Mouse (Mus musculus) forebrain, embryonic 12.5 days (tissue): ENCODE measurements at regions not wholly inside any gene's neighbourhood (a gene's known extent, or its start where the extent isn't known, plus 50 kb on each side); places are given as distances from the start of the nearest gene placed in this dataset.
A peak's percentile ranks its signal among the peaks of the same experiment; 100 is the strongest.

ENCODE experiments used
- ATAC-seq: fragments of 200-750 bp; cut with Nextera tagmentation; 2 replicates; pipeline ENCODE4 v1.8.0; 2017; ENCODE audit warnings: moderate TSS enrichment; ENCODE audit not compliant: low FRiP score
- H3K27ac ChIP-seq: fragments of 300-500 bp; sonication (generic); 2 replicates; pipeline ENCODE4 v1.5.1; 2016; ENCODE audit warnings: mild to moderate bottlenecking
- H3K27me3 ChIP-seq: fragments of 300-500 bp; sonication (generic); 2 replicates; pipeline ENCODE4 v1.6.1; 2016; ENCODE audit warnings: mild to moderate bottlenecking
- H3K36me3 ChIP-seq: fragments of 300-500 bp; sonication (generic); replicated peaks from 2 replicates; pipeline ENCODE4 v1.6.1; 2016; ENCODE audit warnings: mild to moderate bottlenecking
- H3K4me1 ChIP-seq: fragments of 300-500 bp; sonication (generic); 2 replicates; pipeline ENCODE4 v1.6.1; 2016
- H3K4me2 ChIP-seq: fragments of 300-500 bp; sonication (generic); 2 replicates; pipeline ENCODE4 v1.6.1; 2016; ENCODE audit warnings: mild to moderate bottlenecking, moderate library complexity
- H3K4me3 ChIP-seq: fragments of 300-500 bp; sonication (generic); replicated peaks from 2 replicates; pipeline ENCODE4 v1.5.1; 2016; ENCODE audit warnings: mild to moderate bottlenecking
- H3K9ac ChIP-seq: fragments of 300-500 bp; sonication (generic); 2 replicates; pipeline ENCODE4 v1.6.1; 2016; ENCODE audit warnings: mild to moderate bottlenecking
- H3K9me3 ChIP-seq: fragments of 300-500 bp; sonication (generic); 2 replicates; pipeline ENCODE4 v1.6.1; 2016
- WGBS: fragments of 180-500 bp; shearing (Covaris S2); methylation state at CpG from one replicate; pipeline ENCODE4 v1.1.7; 2016; 5-methylcytosine and 5-hydroxymethylcytosine counted together

DNA sequence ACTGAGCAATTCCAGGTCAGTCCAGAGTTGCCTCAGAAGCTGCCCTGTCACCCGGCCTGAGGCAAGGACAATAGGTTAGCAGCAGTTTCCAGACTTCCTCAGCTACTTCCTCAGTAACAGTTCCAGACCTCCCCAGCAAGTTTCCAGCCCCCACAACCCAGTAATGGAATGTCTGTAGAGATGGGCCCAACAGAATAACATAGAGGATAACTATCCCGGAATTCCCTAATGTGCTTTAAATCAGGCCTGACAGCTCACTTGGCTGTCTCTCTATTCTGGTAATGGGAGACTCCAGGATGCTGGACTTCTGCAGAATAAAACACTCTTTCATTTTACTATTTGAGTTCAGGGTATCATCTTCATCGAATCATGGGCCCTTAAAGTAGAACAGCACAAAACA, 268.4 kb upstream of the Tsc22d2 start:
- no peaks in the 10 kb centered on the region for H3K9me3 ChIP-seq
- no peak for ATAC-seq
- no peaks in the 10 kb centered on the region for H3K4me1 ChIP-seq
- no peaks in the 10 kb centered on the region for H3K27me3 ChIP-seq
- no peak overlapping the region for H3K9ac ChIP-seq
- H3K4me3 ChIP-seq = no peak overlapping the region
- H3K27ac ChIP-seq = no peak overlapping the region
- no peaks in the 10 kb centered on the region for H3K36me3 ChIP-seq
- WGBS = 70% methylated on average over 3 of the region's 3 CpGs
- H3K4me2 ChIP-seq = no peak overlapping the region

DNA sequence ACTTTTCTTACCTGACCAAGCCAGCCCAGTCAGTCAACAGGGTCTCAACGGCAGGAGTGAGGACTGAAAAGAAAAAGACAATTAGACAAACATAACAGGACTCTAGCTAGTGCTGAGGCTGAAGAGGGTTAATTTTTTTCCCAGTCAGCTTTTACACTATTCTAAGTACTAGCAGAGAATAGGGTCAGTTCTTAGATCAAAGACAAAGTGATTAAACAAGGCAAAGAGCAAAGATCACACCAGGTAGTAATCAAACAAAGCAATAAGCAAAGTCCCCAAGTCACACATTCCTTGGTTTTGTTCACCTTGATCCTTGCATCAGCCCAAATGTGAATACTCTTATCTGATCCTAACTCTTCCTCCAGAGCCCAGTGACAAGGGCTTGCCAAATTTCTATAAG, 267.8 kb upstream of the Tsc22d2 start:
- ATAC-seq = no peak
- H3K36me3 ChIP-seq = no peaks in the 10 kb centered on the region
- 47% methylated on average over 1 of the region's 1 CpGs for WGBS
- no peaks in the 10 kb centered on the region for H3K9me3 ChIP-seq
- no peak overlapping the region for H3K4me3 ChIP-seq
- no peak overlapping the region for H3K27ac ChIP-seq
- H3K27me3 ChIP-seq = no peaks in the 10 kb centered on the region
- H3K9ac ChIP-seq = no peak overlapping the region
- H3K4me2 ChIP-seq = no peak overlapping the region
- H3K4me1 ChIP-seq = no peaks in the 10 kb centered on the region

DNA sequence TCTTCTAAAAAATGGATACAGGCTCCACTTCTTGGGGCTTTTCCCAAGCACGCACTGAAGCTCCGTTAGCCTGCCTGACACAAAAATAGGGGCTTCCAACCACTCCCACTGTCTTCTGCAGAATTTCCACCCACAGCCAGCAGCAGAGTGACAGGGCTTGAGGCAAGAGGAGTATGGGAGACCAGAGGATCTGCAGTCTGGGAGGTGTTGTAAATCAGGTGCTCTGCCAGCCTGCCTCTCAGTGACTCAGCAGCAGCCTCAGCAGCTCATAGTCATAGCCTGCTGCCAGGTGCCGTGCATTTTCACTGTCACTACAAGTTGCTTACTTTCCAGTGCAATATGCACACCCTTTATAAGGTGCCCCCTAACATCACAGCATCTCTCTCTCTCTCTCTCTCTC, 261.4 kb upstream of the Tsc22d2 start:
- no peak overlapping the region for H3K9ac ChIP-seq
- no peak overlapping the region for H3K4me2 ChIP-seq
- no peak for ATAC-seq
- no peaks in the 10 kb centered on the region for H3K4me1 ChIP-seq
- WGBS = 86% methylated on average over 3 of the region's 3 CpGs
- no peaks in the 10 kb centered on the region for H3K27me3 ChIP-seq
- no peak overlapping the region for H3K27ac ChIP-seq
- no peaks in the 10 kb centered on the region for H3K36me3 ChIP-seq
- H3K4me3 ChIP-seq = no peak overlapping the region
- H3K9me3 ChIP-seq = no peaks in the 10 kb centered on the region

DNA sequence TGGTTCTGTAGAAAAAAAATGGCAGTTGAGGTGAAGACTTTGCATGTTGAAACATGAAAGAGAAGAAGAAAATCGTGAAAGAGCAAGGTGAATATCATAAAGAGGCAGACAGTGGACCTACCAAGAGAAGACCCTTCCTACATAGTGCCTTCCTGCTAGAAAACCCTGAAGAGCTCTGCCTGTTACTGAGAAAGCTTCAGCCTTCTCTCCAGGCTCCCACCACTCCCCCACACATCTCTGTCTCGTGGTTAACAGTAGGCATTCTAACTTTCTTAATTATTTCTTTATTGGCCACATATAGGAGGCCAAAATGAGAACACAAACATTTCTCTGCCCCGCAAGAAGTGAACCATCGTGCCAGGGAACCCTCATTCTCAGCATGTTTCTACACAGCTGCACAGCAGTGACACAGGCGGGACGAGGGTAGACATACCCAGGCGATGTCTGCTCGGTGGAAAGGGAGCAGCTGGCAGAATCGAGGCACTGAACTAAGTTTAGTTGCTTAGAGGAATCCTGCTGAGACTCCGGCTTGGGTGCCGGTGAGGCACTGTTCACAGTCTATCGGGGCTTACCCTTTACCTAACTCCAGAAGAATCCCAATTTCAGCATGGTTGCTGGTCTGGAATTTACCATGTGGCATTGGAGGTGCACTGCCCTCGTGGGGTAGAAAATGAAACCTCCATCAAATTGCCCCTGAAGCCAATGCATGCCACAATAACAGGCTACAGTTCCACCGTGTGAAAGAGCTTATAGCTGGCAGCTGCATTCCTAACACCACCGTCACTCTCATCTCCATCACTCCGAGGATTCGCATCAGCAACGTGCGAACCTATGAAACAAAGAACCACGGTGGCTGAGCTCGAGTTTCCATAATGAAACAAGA, 260.4 kb upstream of the Tsc22d2 start:
- WGBS = 81% methylated on average over 21 of the region's 21 CpGs
- Histone ChIP-seq H3K4me2 (no peak overlapping the region), H3K27me3 (no peaks in the 10 kb centered on the region), H3K36me3 (no peaks in the 10 kb centered on the region), H3K27ac (no peak overlapping the region), H3K9ac (no peak overlapping the region), H3K9me3 (no peaks in the 10 kb centered on the region), H3K4me3 (no peak overlapping the region), H3K4me1 (no peaks in the 10 kb centered on the region)
- ATAC-seq = no peak

DNA sequence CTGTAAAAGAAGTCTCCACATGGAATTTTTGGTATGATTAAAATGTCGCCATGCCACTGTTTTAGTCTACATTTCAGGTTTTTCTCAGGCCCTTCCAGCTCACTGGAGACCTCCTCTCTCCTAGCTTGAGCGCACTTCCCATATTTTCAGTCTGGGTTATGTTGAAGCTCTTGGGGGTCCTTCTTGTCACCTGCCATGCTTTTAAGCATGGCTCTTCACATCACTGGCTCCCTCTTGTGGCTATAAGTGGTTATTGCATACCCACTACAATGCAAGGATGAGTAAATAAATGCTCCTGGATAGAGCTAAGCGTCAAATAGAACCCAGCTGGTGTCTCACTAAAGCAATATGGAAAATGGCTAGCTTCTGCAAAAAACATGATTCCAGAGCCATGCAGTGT, 255.1 kb upstream of the Tsc22d2 start:
- H3K9ac ChIP-seq = no peak overlapping the region
- H3K36me3 ChIP-seq = no peaks in the 10 kb centered on the region
- no peak overlapping the region for H3K4me2 ChIP-seq
- no peak overlapping the region for H3K4me3 ChIP-seq
- peaks cover 11% of the 10 kb centered on the region for H3K27me3 ChIP-seq
- H3K27ac ChIP-seq = no peak overlapping the region
- H3K9me3 ChIP-seq = no peaks in the 10 kb centered on the region
- peak; percentile 28; the same call in 1 of the 2 replicates for ATAC-seq
- 70% methylated on average over 3 of the region's 3 CpGs for WGBS
- no peaks in the 10 kb centered on the region for H3K4me1 ChIP-seq

DNA sequence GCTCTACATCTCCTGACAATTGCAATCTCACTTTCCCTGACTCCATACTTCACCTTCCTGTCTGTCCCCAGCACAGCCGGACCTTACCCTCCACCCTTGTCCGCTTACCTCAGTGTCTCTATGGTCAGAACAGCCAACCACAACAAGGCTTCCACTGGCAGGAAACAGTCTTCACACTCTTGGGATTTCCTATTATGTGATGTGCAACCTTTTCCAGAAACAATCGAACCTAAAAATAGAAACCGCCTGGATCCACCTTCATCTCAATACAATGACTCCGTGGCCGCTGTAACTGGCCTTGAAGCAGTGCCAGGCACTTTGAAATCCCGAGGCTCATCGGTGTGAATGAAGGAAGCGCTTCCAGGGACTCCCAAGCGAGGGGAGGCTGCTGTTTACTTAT, 252.3 kb upstream of the Tsc22d2 start:
- no peak overlapping the region for H3K4me2 ChIP-seq
- no peak overlapping the region for H3K9ac ChIP-seq
- H3K9me3 ChIP-seq = no peaks in the 10 kb centered on the region
- no peak overlapping the region for H3K27ac ChIP-seq
- no peak overlapping the region for H3K4me3 ChIP-seq
- 28% methylated on average over 10 of the region's 10 CpGs for WGBS
- H3K36me3 ChIP-seq = no peaks in the 10 kb centered on the region
- peaks cover 11% of the 10 kb centered on the region for H3K27me3 ChIP-seq
- no peak for ATAC-seq
- no peaks in the 10 kb centered on the region for H3K4me1 ChIP-seq

DNA sequence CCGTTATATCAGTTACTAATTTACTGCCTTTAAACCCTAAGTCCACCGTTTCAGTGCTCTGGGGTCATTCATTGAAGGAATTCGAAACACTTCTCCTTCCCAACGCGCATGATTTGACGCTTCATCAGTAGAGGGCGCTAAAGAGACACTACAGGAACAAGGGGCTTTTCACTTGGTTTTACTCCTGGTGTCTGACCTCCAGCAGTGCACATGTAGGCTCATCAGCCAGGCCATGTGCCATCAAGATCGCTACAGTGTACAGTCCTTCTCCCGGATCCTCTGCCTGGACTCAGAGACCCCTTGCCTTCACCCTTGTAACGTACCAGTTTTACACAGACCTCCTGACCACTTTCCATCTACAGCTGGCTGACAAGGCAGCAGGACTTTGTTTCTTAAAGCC, 250.7 kb upstream of the Tsc22d2 start:
- Histone ChIP-seq H3K4me3 (no peak overlapping the region), H3K4me1 (peaks cover 4% of the 10 kb centered on the region), H3K9me3 (no peaks in the 10 kb centered on the region), H3K27ac (no peak overlapping the region), H3K36me3 (no peaks in the 10 kb centered on the region), H3K9ac (no peak overlapping the region), H3K27me3 (peaks cover 11% of the 10 kb centered on the region), H3K4me2 (no peak overlapping the region)
- ATAC-seq = peak; percentile 64
- 11% methylated on average over 10 of the region's 10 CpGs for WGBS

DNA sequence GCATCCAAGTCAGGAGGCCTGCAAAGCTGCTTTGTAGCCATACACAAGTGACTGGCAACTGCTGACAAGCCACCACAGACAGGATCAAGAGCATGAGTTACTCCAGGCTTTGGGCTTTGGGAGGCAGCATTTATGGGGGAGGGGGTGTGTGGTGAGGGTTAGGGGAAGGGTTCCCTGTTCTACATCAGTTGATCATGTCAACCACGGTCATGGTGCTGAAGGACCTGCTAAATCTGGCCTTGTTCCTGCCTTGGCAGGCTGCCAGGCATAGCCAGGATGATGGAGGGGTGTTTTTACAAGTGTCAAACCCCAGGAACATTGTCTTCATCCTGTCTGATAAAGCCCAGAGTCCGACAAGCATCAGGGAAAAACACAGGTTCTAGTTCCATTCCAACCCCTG, 247.9 kb upstream of the Tsc22d2 start:
- no peaks in the 10 kb centered on the region for H3K9me3 ChIP-seq

DNA sequence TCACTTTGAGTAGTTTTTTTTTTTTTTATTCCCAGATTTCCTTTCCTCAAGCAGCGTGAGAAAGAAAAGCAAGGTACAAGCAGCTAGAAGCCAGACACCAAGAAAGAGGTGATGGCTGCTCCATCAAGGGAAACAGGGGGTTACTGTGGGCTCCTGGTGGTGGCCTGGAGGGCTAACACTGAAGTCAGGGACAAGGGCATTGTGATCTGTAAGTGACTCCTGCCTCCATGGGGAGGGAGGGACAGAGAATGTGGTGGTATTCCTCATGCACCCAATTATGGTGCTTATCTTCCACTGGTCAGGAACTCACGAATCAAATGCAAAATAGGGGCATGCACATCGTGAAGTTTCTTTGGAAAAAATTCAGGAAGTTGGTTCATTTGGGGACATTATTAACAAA, 247.4 kb upstream of the Tsc22d2 start:
- Histone ChIP-seq H3K36me3 (no peaks in the 10 kb centered on the region), H3K27ac (no peak overlapping the region), H3K9ac (no peak overlapping the region), H3K4me2 (no peak overlapping the region), H3K4me1 (peaks cover 4% of the 10 kb centered on the region), H3K4me3 (no peak overlapping the region), H3K27me3 (peaks cover 10% of the 10 kb centered on the region), H3K9me3 (no peaks in the 10 kb centered on the region)
- no peak for ATAC-seq
- WGBS = 92% methylated on average over 3 of the region's 3 CpGs

More for the DNA sequence above, 247.9 kb upstream of the Tsc22d2 start:
- Histone ChIP-seq H3K27ac (no peak overlapping the region), H3K4me1 (peaks cover 4% of the 10 kb centered on the region), H3K4me2 (no peak overlapping the region), H3K27me3 (peaks cover 11% of the 10 kb centered on the region), H3K9ac (no peak overlapping the region), H3K4me3 (no peak overlapping the region), H3K36me3 (no peaks in the 10 kb centered on the region)
- 71% methylated on average over 2 of the region's 2 CpGs for WGBS
- no peak for ATAC-seq

DNA sequence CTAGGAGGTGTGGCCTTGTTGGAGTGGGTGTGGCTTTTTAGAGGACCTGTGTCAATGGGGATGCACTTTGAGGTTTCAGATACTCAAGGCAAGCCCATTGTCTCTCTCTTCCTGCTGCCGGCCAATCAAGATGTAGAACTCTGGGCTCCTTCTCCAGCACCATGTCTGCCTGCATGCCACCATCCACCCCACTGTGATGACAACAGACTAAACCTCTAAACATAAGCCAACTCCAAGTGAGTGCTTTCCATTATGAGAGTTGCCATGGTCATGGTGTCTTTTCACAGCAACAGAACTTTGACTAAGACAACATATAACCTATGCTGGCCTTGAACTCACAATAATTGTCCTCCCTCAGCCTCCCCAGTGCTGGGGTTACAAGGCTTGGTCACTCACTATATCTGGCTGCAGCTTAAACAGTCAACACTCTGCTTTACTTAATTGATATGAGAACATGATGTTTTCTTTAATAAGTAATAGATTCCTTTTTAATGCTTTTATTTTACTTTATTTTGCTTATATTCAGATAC, 246.7 kb upstream of the Tsc22d2 start:
- no peak overlapping the region for H3K4me3 ChIP-seq
- 75% methylated on average over 1 of the region's 1 CpGs for WGBS
- H3K27me3 ChIP-seq = peaks cover 3% of the 10 kb centered on the region; the same call in 1 of the 2 replicates
- H3K9me3 ChIP-seq = no peaks in the 10 kb centered on the region
- no peaks in the 10 kb centered on the region for H3K36me3 ChIP-seq
- no peak for ATAC-seq
- H3K4me2 ChIP-seq = no peak overlapping the region
- no peak overlapping the region for H3K27ac ChIP-seq
- H3K4me1 ChIP-seq = peaks cover 4% of the 10 kb centered on the region
- H3K9ac ChIP-seq = no peak overlapping the region

DNA sequence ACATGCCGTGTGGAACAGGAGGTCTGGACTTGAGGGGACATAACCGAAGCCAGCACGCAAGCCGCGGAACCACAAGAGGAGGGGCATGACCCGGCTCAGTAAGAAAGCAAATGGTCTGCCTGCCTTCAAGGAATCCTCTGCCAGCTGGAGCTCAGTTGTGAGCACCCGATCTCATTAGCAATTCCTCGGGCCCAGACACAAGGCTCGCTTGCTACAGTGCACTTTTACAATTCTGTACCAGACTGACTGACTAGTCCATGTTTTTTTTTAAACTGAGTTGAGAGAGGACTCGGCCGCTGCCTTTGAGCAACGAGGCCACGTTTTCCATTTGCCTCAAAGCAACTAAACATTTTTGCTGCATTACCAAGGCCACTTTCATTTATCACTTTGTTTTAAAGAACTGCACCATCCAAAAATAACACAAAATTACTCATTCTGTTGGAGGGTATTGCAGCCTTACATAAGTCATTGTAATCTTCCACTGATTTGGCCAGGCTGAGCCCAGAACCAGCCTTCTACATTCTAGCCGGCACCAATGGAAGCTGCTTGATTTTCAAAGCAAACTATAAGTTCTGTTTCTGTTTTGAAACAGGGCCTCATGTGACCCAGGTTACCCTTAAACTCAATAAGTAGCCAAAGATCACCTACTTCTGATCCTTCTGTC, 245.9 kb upstream of the Tsc22d2 start:
- ATAC-seq = peak; percentile 56; the same call in 1 of the 2 replicates
- H3K9ac ChIP-seq = no peak overlapping the region
- no peak overlapping the region for H3K4me3 ChIP-seq
- 45% methylated on average over 14 of the region's 14 CpGs for WGBS
- no peaks in the 10 kb centered on the region for H3K27me3 ChIP-seq
- peaks cover 4% of the 10 kb centered on the region for H3K4me1 ChIP-seq
- no peaks in the 10 kb centered on the region for H3K9me3 ChIP-seq
- no peak overlapping the region for H3K4me2 ChIP-seq
- no peak overlapping the region for H3K27ac ChIP-seq
- no peaks in the 10 kb centered on the region for H3K36me3 ChIP-seq

DNA sequence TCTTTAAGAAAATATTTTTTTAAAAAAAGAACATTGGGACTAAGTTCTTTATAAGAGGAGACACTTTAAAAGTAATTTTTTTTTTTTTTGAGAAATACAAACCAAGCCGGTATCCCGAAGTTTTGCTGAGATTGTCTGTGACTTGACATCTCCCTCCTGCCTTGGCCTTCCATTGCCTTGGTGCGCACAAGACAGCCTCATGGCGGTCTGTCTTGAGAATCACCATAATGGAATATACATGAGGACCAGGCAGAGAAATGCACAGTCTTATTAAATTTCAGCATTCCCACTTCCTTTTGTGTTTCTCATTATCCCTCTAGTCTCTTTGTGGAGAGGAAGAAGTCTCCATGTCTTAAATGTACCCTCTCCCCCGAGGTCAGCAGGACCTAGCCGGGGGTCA, 244.7 kb upstream of the Tsc22d2 start:
- no peak overlapping the region for H3K4me2 ChIP-seq
- H3K9ac ChIP-seq = no peak overlapping the region
- H3K9me3 ChIP-seq = no peaks in the 10 kb centered on the region
- no peaks in the 10 kb centered on the region for H3K36me3 ChIP-seq
- no peak overlapping the region for H3K27ac ChIP-seq
- no peaks in the 10 kb centered on the region for H3K27me3 ChIP-seq
- ATAC-seq = no peak
- no peak overlapping the region for H3K4me3 ChIP-seq
- peaks cover 4% of the 10 kb centered on the region for H3K4me1 ChIP-seq
- 75% methylated on average over 6 of the region's 6 CpGs for WGBS
